Mouse (Mus musculus) brown adipose tissue, adult 24 weeks (tissue): ENCODE data around the gene Zbtb17. TPM values are rescaled to one million over a fixed set of nuclear protein-coding genes. Genes with fewer than 3 reads are reported as not detected.

ENCODE experiments used
- H3K27ac ChIP-seq: fragments of 200-500 bp; replicated peaks from 2 replicates; pipeline ENCODE4 v1.5.1; 2012; ENCODE audit warnings: low read depth, mild to moderate bottlenecking, low read length
- H3K4me1 ChIP-seq: fragments of 200-500 bp; 2 replicates; pipeline ENCODE4 v1.6.1; 2012; ENCODE audit warnings: low read length, mixed read lengths; ENCODE audit not compliant: control insufficient read depth, insufficient read depth, insufficient read length
- H3K4me3 ChIP-seq: fragments of 200-500 bp; 2 replicates; pipeline ENCODE4 v1.5.1; 2012; ENCODE audit warnings: low read depth, mild to moderate bottlenecking, low read length, moderate library complexity; ENCODE audit not compliant: insufficient read depth
- polyA plus RNA-seq: library from polyadenylated mRNA; stranded (reverse); fragments of >200 nt; gene quantifications from 2 replicates; pipeline ENCODE4 v1.2.4, GENCODE M21; 2012; ENCODE audit not compliant: missing spikeins, insufficient read depth, insufficient read length

Zbtb17 gene
- polyA plus RNA-seq, 1 experiment = 5.1 TPM

DNA sequence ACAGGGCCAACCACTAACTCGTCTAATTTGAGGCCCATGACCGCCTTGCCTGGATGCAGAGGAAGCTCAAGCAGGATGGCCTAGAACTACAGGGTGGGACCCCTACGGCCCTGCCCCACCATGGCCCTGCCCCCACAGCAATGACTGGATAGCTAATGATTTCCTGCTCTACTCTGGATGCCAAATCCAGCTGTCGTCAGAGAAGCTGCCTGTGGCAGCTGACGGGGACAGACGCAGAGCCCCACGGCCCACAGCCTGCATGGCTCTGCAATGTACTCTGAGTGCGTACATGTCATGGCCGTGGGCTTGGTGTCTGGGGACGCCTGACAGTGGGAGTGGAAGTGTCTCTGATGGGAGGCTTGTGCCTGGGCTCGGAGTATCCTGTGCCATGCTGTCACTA lies 39.6 kb downstream of the Zbtb17 start:
- H3K4me1 ChIP-seq = no peaks in the 10 kb centered on the region
- no peak overlapping the region for H3K4me3 ChIP-seq
- H3K27ac ChIP-seq = no peak overlapping the region

DNA sequence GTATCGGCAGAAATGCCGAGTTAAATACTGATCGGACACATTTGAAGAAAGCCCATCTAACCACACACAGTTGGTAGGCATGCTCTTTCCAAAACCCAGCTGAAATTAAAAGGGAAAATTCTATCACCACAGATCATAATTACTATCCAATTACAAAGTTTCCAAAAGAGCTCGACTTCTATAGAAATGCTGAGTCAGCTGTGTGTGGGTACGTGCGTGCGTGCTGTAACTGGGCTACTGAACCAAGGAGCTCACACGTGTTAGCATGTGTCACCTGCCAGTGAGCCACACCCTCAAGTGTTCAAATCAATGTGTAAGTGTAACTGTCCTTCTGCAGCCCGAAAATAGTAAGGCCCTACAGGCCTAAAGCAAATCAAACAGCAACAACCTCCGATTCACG lies 43.1 kb downstream of the Zbtb17 start:
- no peaks in the 10 kb centered on the region for H3K4me1 ChIP-seq
- no peak overlapping the region for H3K4me3 ChIP-seq
- H3K27ac ChIP-seq = no peak overlapping the region

DNA sequence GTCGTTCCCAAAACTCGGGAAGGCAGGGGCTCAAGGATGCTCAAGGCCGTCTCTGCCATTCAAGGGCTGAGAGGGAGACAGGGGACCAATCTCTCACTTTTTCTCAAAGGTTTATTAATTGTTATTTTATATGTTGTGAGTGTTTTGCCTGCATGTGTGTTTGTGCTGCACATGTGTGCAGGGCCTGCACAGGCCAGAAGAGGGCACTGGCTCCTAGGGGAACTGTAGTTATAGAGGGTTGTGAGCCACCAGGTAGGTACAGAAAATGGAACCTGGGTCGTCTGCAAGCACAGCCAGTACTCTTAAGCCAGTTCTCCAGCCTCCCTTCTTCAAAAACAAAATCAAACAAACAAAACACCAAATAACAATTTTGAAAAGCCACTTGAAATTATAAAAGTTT lies 44.2 kb downstream of the Zbtb17 start:
- Histone ChIP-seq H3K4me3 (no peak overlapping the region), H3K4me1 (no peaks in the 10 kb centered on the region), H3K27ac (no peak overlapping the region)

DNA sequence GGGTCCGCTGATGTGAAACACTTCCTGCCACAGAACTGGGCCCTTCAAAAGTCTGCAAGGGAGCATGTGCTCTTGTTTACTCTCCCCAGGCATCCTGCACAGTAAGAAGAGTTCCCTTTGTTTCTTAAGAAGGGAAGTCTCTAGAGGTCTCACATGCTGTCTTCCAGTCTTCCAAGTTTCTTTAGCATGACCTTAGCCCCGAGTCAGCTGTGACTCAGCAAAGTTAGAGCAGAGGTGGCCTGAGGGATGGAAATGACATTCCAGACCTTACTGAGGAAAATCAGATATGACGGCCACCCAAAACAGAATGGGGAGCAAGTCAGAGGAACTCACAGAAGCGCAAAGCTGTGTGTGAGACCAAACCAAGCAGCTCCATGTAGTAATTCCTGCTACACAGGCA lies 56.2 kb downstream of the Zbtb17 start:
- H3K27ac ChIP-seq = peak overlapping the region; percentile 10
- H3K4me3 ChIP-seq = no peak overlapping the region
- peaks cover 12% of the 10 kb centered on the region for H3K4me1 ChIP-seq

DNA sequence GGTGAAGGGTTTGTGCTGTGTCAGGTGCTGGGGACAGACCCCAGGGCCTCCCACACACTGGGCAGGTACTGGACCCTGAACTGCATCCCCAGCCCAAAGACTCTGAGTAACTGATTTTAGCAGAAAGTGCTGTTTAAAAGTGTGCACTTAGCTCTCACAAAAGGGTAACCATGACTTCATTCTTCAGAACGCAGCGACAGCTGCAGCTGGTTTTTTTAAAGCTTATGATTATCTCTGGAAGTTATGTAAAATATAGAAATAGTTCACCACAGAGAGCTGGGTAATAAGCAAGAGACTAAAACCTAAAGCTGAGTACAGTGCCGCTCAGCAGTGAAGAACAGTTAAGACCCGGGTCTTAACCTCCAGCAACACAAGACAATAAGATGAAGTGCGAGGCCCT lies 56.6 kb downstream of the Zbtb17 start:
- no peak overlapping the region for H3K4me3 ChIP-seq

DNA sequence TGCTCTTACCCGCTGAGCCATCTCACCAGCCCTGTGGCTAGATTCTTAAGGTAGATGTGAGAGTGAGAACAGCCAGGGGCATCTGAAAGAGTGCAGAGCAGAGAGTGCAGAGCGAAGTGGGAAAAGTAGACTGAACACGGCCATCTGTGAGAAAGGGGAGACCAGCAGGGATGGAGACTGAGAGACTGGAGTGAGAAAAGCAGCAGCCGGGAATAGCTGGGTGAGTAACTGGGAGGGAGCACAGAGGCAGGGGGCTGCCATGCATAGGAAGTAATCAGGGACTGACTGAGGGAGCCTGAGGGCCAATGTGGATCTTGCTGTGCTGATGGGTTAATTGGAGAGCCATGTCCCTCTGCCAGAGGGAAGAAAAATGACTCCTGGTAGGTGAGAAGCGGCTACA lies 58.3 kb downstream of the Zbtb17 start:
- no peak overlapping the region for H3K27ac ChIP-seq
- H3K4me1 ChIP-seq = peaks cover 18% of the 10 kb centered on the region
- H3K4me3 ChIP-seq = no peak overlapping the region

More for the DNA sequence above, 56.6 kb downstream of the Zbtb17 start:
- H3K27ac ChIP-seq = peak overlapping the region; percentile 16
- peaks cover 13% of the 10 kb centered on the region for H3K4me1 ChIP-seq

DNA sequence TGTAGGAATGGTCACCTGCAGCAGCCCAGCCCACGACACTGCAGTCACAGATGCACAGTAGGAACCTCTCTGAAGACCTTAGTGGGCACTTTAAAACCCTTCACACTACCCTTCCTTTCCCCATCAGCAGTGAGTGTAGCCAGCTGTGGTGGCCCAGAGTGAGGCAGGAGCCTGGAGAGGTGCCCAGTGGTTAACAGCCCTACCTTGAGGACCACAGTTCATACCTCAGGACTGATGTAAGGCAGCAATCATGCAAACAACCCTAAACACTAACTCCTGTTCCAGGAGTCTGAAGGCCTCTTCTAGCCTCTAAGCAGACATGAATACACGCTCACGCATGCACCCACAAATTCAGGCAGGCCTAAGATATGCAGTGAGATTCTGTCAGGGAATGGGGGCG lies 60.0 kb downstream of the Zbtb17 start:
- no peak overlapping the region for H3K4me3 ChIP-seq
- peaks cover 18% of the 10 kb centered on the region for H3K4me1 ChIP-seq
- H3K27ac ChIP-seq = no peak overlapping the region

DNA sequence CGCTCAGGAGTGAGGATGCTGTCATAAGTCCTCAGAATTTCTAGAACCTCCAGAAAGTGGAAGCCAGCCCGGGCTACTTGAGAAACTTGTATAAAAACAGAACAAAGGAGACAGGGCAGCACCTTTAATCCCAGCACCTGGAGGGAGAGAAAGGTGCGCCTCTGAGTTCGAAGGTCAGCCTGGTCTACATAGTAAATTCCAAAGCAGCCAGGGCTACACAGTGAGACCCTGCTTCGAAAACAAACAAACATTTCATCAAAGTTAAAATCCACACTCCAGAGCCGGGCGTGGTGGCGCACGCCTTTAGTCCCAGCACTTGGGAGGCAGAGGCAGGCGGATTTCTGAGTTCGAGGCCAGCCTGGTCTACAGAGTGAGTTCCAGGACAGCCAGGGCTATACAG lies 61.4 kb downstream of the Zbtb17 start:
- Histone ChIP-seq H3K4me3 (no peak overlapping the region), H3K27ac (no peak overlapping the region), H3K4me1 (peaks cover 10% of the 10 kb centered on the region)

DNA sequence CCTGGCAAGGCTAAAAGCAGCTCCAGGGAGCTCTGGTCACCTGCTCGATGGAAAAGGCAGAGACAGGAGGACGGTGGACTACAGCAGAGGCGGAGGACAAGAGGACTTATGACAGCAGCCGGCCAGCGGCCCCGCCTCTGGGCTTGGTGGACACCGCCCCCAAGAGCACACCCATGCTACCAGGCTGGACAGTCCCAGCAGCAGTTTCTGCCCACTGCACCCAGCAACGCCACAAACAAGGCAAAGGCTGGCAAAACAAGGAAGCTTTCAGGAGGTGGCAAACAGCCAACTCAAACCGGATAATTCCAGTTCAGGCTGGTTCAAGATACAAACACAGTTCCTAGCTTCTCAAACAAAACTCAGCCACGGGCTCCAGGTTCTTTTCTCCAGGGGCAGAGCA lies 61.9 kb downstream of the Zbtb17 start:
- Histone ChIP-seq H3K27ac (peak overlapping the region; percentile 74), H3K4me3 (no peak overlapping the region), H3K4me1 (peaks cover 10% of the 10 kb centered on the region)

DNA sequence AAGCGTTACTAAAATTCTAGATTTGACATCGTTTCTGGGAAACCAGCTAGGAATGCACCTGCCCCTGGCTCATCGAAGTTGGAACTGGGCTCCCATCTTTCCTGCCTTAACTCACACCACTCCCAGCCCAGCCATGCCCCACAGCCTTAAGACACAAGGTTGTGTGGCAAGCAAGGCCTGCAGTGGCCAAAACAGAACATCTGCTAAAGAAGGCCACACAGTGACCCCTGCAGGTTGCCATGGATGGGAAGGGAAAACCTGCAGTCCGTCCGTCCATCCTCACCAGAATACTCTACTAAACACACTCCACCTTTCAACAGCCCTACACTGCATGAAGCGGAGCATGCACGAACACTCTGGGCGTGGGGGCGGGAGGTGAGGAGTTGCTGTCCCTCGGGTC lies 62.4 kb downstream of the Zbtb17 start:
- H3K4me3 ChIP-seq = no peak overlapping the region
- peaks cover 10% of the 10 kb centered on the region for H3K4me1 ChIP-seq
- H3K27ac ChIP-seq = peak overlapping the region; percentile 74

DNA sequence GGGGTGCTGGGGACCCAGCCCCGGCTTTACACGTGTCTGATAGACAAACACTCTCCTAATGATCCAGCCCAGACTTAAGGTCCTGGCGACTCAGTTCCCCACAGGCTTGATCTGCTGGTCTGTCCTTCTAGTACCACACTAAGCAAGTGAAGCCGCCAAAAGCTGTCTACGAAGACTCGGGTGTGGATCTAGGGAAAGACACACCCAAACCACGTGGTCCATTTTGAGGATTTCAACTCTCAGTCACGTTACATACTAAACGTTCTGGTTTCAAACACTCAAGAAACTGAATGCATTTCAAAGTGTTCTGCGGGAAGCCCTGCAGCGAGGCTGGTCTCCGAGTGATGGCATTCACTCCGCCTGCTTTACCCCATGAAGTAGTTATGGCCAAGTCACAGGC lies 66.0 kb downstream of the Zbtb17 start:
- Histone ChIP-seq H3K4me1 (peaks cover 21% of the 10 kb centered on the region), H3K4me3 (no peak overlapping the region), H3K27ac (no peak overlapping the region)

DNA sequence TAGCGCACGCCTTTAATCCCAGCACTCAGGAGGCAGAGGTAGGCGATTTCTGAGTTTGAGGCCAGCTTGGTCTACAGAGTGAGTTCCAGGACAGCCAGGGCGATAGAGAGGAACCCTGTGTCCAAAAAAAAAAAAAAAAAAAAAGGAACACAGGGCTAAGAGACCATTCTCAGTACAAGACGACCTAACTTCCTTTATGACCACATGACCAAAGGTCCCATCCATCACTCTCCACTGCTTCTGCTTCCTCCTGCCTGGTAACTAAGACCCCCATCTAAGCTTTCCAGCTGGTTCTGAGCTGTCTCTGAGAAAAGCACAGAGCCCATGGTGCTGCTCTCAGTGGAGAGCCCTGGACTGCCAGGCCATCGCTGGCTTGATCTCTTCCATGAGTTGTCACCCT lies 67.7 kb downstream of the Zbtb17 start:
- H3K27ac ChIP-seq = no peak overlapping the region
- H3K4me1 ChIP-seq = peaks cover 15% of the 10 kb centered on the region
- no peak overlapping the region for H3K4me3 ChIP-seq

DNA sequence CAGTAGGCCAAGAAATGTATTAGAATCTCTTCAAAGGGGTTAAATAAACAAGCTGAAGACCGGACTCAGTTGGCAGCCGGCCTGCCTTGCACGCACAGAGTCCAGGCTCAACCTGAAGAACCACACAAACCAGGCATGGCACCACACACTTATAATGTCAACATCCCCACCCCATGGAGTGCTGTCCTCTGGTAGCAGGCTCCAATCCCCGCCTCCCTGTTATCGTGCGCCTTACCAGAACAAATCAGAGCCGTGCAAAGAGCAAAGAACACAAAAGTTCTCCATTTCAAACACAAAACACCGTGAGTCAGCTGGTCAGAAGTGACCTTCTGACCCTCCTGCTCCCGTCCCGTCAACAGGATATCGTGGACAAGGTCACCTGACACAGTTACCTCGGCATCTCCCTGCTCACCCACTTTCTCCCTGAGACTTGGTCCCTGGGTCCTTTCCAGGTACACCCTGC lies 69.8 kb downstream of the Zbtb17 start:
- Histone ChIP-seq H3K4me1 (peaks cover 15% of the 10 kb centered on the region), H3K27ac (peak overlapping the region; percentile 26; the same call in 1 of the 2 replicates), H3K4me3 (no peak overlapping the region)

Other genes starting within 250 kb of the Zbtb17 start
- gene Rsg1, start 230.7 kb upstream of the Zbtb17 start, polyA plus RNA-seq = not detected in 2 replicates
- 3.2 and 3.6 TPM in 2 replicates for gene Arhgef19, start 205.2 kb upstream of the Zbtb17 start, polyA plus RNA-seq
- 1.6 and 1.7 TPM in 2 replicates for gene Epha2, start 143.4 kb upstream of the Zbtb17 start, polyA plus RNA-seq
- 1.3 TPM in 1 of 2 replicates, not detected in the other for gene Fam131c, start 76.4 kb upstream of the Zbtb17 start, polyA plus RNA-seq
- gene Clcnka, start 45.9 kb upstream of the Zbtb17 start, polyA plus RNA-seq = not detected in 2 replicates
- gene Clcnkb, start 28.6 kb upstream of the Zbtb17 start, polyA plus RNA-seq = not detected in 2 replicates
- 3.5 and 3.8 TPM in 2 replicates for gene Hspb7, start 23.9 kb upstream of the Zbtb17 start, polyA plus RNA-seq
- gene Srarp, start 8.5 kb upstream of the Zbtb17 start, polyA plus RNA-seq = not detected in 2 replicates
- gene Spen, start 93.9 kb downstream of the Zbtb17 start, polyA plus RNA-seq = 9.5 and 15.2 TPM in 2 replicates
- 2.1 and 3.6 TPM in 2 replicates for gene Fblim1, start 161.4 kb downstream of the Zbtb17 start, polyA plus RNA-seq
- gene Tmem82, start 174.0 kb downstream of the Zbtb17 start, polyA plus RNA-seq = 1.1 TPM in 1 of 2 replicates, not detected in the other
- gene Slc25a34, start 179.2 kb downstream of the Zbtb17 start, polyA plus RNA-seq = 4.5 and 12.7 TPM in 2 replicates
- gene Plekhm2, start 220.2 kb downstream of the Zbtb17 start, polyA plus RNA-seq = 8.8 and 12.9 TPM in 2 replicates
- gene Rsc1a1, start 240.9 kb downstream of the Zbtb17 start, polyA plus RNA-seq = 3.0 TPM in 1 of 2 replicates, not detected in the other